Mouse (Mus musculus): ENCODE results near the gene Trp53. TPM values are rescaled to one million over a fixed set of nuclear protein-coding genes. Genes with fewer than 3 reads are reported as not detected.
"Not testable (repeated sequence)": the region's sequence is repeated elsewhere in the genome, so short reads cannot be mapped to it uniquely, and the experiment has no call there.

The Trp53 gene
- 10 to 100 TPM; 12.6 to 17.2 (median 13.8) TPM for total RNA-seq (2022)

DNA sequence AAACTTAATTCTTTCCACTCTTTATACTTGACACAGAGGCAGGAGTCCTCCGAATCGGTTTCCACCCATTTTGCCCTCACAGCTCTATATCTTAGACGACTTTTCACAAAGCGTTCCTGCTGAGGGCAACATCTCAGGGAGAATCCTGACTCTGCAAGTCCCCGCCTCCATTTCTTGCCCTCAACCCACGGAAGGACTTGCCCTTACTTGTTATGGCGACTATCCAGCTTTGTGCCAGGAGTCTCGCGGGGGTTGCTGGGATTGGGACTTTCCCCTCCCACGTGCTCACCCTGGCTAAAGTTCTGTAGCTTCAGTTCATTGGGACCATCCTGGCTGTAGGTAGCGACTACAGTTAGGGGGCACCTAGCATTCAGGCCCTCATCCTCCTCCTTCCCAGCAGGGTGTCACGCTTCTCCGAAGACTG is at the start of gene Trp53, which contains the start of gene Wrap53:
Gene Trp53, plus strand, starts transcription at position 269 of the 424 bp plus-strand sequence.
Gene Wrap53, minus strand, starts transcription at position 165 of the 424 bp plus-strand sequence.
- peak; percentile 89 for DNase-seq (ENCODE audit: low spot score in 2 of 2)

DNA sequence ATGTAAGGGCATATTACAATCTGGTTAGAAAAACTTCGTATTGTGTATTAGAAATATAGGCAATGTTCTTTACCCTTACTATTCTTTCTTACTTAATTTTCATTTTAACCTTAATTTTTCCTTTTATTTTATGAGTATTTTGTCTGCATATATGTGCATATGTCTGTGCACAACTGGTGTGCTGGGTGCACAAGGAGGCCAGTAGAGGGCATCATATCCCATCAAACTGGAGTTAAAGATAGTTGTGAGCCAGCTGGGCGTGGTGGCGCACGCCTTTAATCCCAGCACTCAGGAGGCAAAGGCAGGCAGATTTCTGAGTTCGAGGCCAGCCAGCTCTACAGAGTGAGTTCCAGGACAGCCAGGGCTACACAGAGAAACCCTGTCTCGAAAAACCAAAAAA is 49.4 kb upstream of the Trp53 start:
- DNase-seq (ENCODE audit: low spot score in 2 of 2): not testable (repeated sequence)

DNA sequence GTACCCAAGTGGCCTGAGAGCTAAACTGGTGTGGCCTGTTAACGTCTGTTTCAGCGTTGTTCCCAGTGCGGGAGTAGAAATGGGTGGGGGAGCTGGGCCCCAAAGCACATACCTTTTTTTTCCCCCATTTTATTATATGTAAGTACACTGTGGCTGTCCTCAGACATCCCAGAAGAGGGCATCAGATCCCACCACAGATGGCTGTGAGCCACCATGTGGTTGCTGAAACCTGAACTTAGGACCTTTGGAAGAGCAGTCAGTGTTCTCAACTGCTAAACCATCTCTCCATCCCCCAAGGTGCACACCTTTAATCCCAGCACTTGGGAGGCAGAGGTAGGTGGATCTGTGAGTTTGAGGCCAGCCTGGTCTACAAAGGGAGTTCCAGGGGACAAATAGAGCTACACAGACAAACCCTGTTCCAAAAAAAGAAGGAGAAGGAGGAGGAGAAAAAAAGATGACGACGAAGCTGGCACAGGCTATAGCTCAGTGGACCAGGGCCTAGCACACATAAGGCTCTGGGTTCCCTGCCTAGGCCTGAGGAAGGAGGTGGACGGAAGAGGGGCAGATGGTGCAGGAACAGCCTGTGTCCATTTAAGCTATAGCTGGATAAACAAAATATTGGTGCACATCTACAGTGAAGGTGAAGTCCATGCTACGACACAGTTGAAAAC is 47.5 kb upstream of the Trp53 start:
- no peak for DNase-seq (ENCODE audit: low spot score in 2 of 2)

DNA sequence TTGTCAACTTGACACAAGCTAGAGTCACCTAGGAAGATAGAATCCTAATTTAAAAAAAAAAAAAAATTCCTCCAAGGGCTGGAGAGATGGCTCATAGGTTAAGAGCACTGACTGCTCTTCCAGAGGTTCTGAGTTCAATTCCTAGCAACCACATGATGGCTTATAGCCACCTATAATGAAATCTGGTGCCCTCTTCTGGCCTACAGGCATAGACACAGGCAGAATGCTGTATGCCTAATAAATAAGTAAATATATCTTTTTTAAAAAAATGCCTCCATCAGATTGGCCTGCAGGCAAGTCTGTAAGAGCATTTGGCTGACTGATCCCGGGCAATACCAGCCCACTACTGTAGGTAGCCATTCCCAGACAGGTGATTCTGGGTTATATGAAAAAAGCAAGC is 45.2 kb upstream of the Trp53 start:
- no peak for DNase-seq (ENCODE audit: low spot score in 2 of 2)

DNA sequence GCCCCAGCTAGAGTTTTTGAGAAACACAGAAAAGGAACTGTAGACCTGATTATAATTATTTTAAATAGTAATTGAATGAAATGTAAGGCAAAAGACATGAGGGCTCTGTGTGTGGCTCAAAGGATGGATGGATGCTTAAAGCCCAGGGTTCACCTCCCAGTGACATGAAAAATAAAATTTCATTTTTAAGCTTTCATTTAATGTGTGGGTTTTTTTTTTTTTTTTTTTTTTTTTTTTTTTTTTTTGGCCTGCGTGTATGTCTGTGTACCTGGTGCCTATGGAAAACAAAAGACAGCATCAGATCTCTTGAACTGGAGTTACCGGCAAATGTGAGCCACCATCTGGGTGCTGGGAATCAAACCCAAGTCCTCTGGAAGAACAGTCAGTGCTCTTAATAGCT is 39.5 kb upstream of the Trp53 start:
- no peak for DNase-seq (ENCODE audit: low spot score in 2 of 2)

DNA sequence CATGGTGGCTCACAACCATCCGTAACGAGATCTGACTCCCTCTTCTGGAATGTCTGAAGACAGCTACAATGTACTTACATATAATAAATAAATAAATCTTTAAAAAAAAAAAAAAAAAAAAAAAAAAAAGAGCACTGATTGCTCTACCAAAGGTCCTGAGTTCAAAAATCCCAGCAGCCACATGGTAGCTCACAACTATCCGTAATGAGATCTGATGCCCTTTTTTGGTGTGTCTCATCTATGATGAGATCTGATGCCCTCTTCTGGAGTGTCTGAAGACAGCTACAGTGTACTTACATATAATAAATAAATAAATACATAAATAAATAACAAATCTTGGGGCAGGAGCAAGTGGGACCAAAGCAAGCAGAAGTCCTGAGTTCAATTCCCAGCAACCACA is 38.4 kb upstream of the Trp53 start:
- DNase-seq (ENCODE audit: low spot score in 2 of 2): not testable (repeated sequence)

DNA sequence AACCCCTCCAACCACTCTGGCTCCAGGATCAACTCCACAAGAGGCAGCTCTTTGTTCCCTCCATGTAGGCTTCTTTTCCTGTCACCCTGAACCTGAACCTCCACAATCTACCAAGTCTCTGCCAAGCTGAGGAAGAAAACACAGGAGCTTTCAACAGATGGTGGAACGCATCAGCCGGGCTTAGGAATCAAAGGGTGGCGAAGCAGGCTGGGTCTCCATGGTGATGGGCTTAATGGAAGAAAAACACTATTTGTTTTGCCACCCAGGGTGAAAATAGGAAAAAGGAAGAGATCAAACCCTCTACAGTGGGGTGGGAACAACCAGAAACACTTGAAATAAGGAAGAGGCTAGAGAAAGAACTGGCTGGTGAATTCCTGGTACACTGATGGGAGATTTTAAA is 36.6 kb upstream of the Trp53 start:
- no peak for DNase-seq (ENCODE audit: low spot score in 2 of 2)

DNA sequence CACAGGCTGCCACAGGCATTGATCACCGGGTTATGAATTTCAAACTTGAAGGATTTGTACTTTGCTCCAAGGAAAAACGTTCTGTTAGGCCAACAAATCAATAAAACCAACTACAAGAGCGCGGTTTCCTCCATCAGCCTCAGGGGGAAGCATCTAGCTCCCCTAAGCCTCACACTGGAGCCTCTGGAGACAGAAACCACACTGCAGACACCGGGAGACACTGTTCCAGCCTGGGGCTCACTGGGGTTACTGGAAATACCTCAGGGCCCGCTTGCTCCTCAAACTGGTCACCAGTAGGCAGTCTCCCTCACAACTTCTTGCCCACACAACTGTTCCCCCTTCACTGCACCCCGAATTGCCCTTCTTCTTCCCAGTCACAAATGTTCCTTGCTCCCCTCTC is 34.2 kb upstream of the Trp53 start:
- DNase-seq (ENCODE audit: low spot score in 2 of 2): no peak

DNA sequence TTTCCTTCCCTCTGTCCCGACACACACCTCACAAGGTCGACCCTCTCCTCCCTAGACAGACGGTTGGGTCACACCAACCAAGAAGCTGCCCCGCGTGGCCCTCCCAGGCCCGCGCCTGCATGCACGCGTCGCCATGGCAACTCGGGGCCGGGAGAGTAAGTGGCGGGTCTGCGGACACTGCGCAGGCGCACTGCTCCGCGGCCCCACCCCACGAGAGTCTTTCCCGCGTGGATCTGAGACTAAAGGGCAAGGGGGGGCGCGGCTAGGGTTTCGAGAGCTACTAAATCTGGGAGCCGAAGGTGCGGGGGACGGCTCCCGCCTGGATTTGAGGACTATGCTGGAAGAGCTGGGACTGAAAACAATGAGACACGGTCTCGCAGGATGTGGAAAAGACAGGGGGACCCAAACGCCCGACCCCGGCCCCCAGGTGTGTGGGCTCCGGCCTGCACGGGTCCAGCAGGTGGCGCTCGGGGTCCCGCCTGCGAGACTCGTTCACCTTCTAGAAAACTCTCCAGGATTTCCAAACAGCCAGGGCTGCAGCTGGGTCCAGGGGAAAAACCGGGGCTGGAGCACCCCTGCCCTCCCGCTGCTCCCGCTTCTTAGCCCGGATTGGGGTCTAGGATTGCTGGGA is 33.6 kb upstream of the Trp53 start:
- peak; percentile 34 to 52 for DNase-seq (ENCODE audit: low spot score in 2 of 2)

DNA sequence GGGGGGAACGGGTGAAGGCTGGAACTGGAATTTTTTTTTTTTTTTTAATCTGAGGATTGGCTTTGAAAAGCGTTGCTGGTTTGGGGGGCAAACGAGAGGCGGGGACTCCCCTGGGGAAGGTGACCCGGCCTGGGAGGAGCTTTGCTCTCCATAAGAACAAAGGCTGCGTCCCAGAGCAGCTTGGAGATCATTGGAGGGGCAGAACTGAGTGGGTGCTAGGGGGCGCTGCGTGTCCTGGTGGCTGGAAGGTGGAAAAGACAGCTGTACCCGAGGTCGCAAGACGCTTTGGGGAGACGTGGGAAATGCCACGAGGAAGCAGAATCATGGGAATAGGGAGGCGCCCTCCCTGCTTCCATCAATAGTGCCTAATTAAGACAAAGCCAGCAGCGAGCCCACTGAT is 33.1 kb upstream of the Trp53 start:
- DNase-seq (ENCODE audit: low spot score in 2 of 2): no peak

DNA sequence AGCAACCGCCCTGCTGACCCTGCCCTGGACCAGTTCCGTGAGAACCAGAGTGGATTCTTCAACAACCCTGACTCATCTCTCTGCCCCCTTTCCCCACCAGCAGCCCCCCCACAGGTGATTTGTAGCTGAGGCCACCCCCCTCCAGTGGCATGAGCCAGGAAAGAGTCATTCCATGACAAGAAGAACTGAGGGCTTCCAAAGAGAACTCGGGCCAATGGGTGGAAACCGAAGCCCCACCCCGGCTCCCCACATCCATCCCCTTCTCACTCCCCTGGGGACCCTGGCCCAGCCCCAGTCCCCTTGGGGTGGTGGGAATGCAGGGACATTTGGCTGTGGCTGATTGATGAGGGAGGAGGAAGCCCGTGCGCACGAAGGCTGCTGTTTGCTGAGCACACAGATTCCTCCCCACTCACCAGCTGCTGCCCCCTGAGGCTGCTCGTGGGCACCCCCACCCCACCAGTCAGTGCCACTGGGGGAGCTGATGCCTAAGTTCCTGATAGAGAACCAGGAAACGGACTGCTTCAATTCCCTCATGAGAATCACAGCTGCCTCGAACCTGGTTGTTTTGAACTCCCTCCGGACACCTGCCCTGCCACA is 31.0 kb upstream of the Trp53 start, which contains the start of gene Dnah2:
Gene Dnah2, minus strand, starts transcription at position 51 of the 597 bp plus-strand sequence.
- no peak for DNase-seq (ENCODE audit: low spot score in 2 of 2)

DNA sequence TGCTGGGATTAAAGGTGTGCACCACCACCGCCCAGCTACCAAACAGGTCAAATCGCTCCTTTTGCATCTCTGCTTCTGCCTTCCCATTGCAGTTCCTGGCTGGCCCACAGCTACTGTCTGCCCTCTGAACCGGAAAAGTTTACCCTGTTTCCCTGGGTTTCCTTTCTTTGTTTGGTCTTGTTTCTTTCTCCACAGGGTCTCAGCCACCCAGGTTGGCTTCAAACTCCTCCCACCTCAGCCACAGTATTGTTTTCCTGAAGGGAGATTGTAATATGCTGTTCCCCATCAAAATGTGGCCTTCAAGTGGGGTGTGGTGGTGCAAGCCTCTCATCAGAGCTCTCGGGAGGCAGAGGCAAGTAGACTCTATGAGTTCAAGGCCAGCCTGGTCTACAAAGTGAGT is 28.8 kb upstream of the Trp53 start:
- no peak for DNase-seq (ENCODE audit: low spot score in 2 of 2)

DNA sequence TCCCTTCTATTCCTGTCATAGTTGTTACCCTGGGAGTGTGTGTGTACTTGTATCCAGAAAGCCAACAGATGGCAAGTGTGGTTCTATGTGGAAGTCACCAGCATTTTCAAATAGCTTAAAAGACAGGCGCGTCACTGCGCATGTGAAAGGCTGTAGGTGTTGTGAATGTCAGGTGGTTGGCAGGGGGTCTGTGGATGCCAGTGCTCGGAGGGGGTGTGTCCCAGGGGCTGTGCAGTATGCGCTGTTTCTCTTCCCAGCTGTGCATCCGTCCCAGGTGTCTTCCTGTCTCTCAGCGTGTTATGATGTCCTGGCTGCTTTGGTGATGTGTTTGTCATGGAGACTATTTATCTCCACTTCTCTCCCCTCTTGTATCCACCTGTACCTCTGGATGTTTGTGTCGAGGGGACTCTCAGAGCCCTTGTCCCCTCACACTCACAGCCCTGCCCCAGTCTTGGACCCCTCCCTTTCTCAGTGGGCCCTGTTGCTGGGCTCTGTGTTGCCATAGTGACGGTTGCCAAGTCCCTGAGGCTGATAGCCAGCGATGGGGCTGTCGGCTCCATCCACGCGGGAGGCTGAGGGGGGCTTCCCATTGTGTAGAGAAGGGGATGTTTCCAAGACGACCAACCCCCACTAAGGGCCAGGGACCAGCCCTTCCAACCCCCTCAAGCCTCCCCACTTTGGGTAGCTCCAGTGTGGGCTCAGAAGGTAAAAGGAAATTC is 27.4 kb upstream of the Trp53 start:
- no peak for DNase-seq (ENCODE audit: low spot score in 2 of 2)

DNA sequence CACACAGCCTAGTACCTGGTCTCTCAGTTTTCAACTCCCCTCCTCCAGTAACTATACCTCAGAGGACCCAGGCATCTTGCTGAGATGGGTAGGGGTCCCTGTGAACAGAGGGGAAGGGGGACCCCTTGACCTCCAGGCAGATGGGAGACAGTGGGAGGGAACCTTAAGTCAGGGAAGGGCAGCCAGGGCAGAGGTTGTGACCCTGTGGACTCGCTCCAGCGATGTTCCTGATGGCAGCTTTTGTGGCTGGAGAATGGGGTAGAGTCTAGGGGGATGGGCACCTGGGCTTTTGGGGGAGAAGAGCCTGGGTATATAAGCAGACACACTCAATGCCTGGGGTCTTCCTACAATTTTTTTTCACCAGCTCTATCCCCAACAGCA is 26.8 kb upstream of the Trp53 start:
- no peak for DNase-seq (ENCODE audit: low spot score in 2 of 2)

DNA sequence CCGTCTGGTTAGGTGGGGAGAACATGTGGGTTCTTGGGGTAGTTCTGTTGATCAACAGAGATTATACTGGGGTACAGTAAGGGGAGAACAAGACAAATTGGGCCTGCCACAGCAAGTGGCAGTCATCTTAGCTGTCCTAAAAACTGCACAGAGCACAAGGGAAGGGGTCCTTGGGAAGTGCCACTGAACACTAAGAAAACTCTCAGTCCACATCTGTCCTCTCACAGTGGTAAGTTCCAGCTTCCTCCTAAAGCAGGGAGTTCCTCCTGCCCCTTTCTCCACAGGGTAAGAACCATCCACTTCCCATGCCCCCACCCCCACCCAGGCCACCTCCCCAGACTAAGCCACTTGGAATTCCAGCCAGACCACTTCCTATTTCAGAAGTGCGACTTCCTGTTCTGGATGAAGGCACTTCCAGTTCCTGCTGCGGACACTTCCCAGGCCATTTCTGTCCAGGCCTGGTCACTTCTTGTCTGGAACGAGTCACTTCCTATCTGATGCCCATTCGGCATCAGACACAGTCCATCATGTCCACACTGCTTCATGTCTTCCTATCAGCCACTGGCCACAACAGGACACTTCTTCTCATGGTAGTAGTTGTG is 25.5 kb upstream of the Trp53 start:
- no peak for DNase-seq (ENCODE audit: low spot score in 2 of 2)

DNA sequence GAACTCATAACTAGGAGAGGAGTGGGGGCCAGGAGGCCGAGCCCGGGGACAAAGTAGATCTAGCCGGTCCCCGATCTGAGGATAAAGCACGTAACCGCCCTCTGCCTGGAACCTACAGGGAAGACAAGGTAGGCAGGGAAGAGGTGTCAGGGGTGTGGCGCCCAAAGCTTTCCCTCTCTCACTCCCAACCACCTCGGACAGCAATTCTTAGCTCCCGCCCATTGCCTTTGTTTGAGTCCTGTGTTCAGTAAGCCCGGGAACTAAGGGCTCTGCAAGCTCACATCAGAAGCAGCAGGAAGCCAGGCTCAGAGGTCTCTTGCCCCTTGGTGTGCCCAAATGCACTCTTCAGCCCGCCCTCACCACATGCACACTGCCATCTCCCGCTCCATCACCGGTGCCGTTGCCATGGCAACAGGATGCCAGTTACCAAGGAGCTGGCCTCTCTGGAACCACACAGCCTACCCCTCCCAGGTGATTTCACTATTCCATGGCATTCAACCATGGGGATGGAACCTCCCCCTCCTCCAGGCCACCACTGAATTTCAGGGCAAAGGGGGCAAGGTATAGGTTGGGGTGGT is 22.7 kb upstream of the Trp53 start:
- no peak for DNase-seq (ENCODE audit: low spot score in 2 of 2)

DNA sequence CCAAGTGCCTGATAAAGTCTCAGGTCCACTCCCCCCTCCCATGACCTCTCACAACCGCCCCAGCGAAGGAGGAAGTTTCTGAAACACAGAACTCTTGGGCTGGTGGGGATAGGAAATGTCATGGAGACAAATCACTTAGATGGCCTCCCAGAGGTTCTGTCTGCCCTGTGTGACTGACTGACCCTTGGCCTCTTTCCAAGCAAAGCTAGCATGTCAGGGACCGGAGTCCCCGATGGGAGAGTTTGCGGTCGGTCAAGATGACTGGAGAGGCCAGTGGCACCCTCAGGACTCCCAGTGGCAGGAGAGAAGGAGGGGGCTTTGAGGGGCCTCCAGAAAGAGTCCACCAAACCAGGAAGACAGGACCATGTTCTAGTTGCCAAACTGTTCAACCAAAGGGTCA is 21.4 kb upstream of the Trp53 start:
- no peak for DNase-seq (ENCODE audit: low spot score in 2 of 2)

DNA sequence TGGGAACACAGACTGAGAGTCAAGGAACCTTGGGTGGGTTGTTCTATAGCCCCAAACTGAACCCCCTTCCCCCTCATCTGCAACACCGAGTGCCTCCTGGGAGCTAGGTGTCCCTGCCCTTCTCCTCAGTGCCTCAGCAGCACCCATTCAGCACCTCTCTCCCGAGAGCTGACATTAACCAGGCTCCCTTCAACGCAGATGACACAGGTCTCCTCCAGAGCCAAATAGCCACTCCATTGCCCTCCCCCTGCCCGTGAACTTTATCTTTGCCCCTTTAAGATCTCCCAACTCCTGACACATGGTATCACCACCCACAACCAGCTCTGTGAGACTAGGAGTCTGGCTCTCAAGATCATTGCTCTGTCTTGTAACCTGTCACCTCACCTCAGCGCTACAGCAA is 21.0 kb upstream of the Trp53 start:
- no peak for DNase-seq (ENCODE audit: low spot score in 2 of 2)

DNA sequence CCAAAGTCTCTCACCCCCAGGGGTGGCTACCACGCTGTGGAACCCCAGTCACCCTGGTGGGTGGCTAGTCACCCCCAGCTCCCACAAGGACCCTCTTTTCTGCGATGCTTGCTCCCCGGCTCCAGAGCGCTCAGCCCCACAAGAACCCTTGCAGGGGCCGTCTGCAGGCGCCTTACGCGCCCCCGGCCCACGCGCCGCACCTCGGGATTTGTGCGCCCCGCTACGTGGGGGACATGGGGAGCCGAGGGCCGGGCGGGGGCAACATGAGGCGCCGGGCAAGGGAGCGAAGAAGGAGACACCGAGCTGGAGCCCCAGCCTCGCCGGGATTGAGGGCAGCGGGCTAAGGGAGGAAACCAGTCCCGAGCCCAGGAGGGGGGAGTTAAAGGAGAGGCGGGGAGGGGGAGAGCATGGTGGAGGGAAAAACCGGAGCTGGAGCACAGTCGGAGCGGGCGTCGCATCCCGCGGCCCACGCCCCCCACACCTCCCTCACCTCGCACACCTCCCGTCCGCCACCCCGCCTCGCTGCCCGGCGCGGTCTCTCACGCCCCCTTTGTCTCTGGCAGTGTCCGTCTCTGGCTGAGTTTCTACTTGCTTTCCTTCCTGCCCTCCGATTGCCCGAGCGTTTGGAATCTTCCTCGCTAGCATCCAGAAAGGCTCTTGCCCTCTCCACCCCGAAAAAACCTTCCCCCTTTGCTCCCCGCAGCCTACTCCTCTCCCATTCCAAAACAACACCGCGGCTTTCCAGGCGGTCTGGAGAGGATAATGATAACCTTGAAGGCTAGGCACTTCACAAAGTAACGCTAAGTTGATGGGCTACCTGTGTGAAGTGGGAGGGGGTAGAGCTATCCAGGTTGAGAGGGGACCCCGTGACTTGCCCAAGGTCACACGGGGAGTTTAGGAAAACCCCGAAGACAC is 20.1 kb upstream of the Trp53 start, which contains the start of gene Efnb3:
Gene Efnb3, minus strand, starts transcription at position 355 of the 915 bp plus-strand sequence.
- no peak for DNase-seq (ENCODE audit: low spot score in 2 of 2)
